Mouse (Mus musculus) intestine, embryonic 15.5 days (tissue): ENCODE data around the gene Poll. TPM values are rescaled to one million over a fixed set of nuclear protein-coding genes. Genes with fewer than 3 reads are reported as not detected.

ENCODE experiments used
- ATAC-seq: fragments of 200-750 bp; cut with Nextera tagmentation; 2 replicates; pipeline ENCODE4 v1.8.0; 2017; ENCODE audit warnings: moderate TSS enrichment, moderate library complexity
- H3K27ac ChIP-seq: fragments of 300-500 bp; sonication (generic); 2 replicates; pipeline ENCODE4 v1.5.1; 2015; ENCODE audit warnings: mild to moderate bottlenecking, inconsistent platforms
- H3K27me3 ChIP-seq: fragments of 300-500 bp; sonication (generic); replicated peaks from 2 replicates; pipeline ENCODE4 v1.6.1; 2015; ENCODE audit warnings: inconsistent platforms
- H3K36me3 ChIP-seq: fragments of 300-500 bp; sonication (generic); 2 replicates; pipeline ENCODE4 v1.6.1; 2015; ENCODE audit warnings: inconsistent platforms
- H3K4me1 ChIP-seq: fragments of 300-500 bp; sonication (generic); replicated peaks from 2 replicates; pipeline ENCODE4 v1.6.1; 2015; ENCODE audit warnings: inconsistent platforms
- H3K4me2 ChIP-seq: fragments of 300-500 bp; sonication (generic); replicated peaks from 2 replicates; pipeline ENCODE4 v1.6.1; 2015; ENCODE audit warnings: mild to moderate bottlenecking, inconsistent platforms
- H3K4me3 ChIP-seq: fragments of 300-500 bp; sonication (generic); replicated peaks from 2 replicates; pipeline ENCODE4 v1.5.1; 2015; ENCODE audit warnings: inconsistent platforms
- H3K9ac ChIP-seq: fragments of 300-500 bp; sonication (generic); 2 replicates; pipeline ENCODE4 v1.6.1; 2015; ENCODE audit warnings: inconsistent platforms
- H3K9me3 ChIP-seq: fragments of 300-500 bp; sonication (generic); 2 replicates; pipeline ENCODE4 v1.6.1; 2016; ENCODE audit warnings: inconsistent platforms
- WGBS: fragments of 180-500 bp; shearing (Covaris S2); methylation state at CpG from one replicate; pipeline ENCODE4 v1.1.7; 2015; 5-methylcytosine and 5-hydroxymethylcytosine counted together
- polyA plus RNA-seq: library from polyadenylated mRNA; unstranded; fragments of >200 nt; fragmentation: Nextera tagmentation; extraction: Ambion mirVana; gene quantifications from 2 replicates; pipeline ENCODE4 v1.2.1, GENCODE M21; 2015

The Poll gene
- polyA plus RNA-seq, 1 experiment from 2014 or later: 13.3 TPM

DNA sequence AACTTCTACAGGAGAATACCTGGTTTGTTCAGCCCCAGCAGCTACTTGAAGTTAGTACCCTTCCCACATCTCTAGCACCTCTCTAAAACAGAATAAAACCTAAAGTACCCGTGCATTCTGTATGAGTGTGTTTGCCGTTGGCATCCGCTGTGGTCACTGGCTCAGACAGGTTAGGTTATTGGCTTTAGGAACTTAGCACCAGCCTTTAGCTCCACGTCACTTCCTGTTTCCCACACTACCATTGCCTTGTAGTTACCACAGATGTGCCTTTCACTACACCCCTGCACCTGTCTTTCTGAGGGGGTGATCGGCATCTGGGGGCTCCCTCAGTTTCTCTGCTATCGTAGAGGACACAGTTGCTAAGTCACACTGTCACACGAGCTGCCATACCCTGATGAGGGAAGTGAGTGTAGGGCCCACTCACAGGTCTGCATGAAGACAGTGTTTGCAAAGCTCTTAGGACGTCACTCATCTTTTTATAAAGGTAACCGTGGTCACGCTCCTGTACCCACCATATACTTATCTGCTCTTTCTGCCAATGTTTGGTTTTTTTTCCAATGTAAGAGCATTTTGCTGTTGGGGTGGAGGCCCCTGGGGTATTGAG is 32.3 kb downstream of the Poll start:
- Histone ChIP-seq H3K36me3 (0 out of 2 replicates have a peak, but pooled peaks cover 8% of the 10 kb centered on the region), H3K27ac (no peak overlapping the region), H3K9ac (no peak overlapping the region), H3K4me2 (no peak overlapping the region), H3K4me3 (no peak overlapping the region), H3K9me3 (no peaks in the 10 kb centered on the region), H3K27me3 (no peaks in the 10 kb centered on the region), H3K4me1 (no peaks in the 10 kb centered on the region)
- 87% methylated on average over 10 of the region's 10 CpGs for WGBS
- no peak for ATAC-seq

DNA sequence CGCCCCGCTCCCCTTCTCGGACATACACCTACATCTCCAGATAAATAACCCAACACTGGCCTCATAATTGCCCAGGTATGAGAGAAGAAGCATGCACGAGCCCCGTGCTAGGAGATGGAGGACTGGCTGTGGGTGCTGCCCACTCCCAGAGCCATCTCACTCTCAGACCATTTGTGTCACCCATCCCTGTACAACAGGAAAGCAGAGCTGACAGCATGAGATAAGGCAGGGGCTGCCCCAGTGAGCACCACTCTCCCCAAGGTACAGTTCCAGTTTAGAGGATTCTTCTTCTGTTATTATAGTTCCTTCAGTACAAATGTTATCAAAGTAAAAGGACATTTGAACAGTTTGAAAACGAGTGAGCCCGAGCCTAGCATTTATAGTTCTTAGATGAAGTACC is 32.9 kb downstream of the Poll start:
- 85% methylated on average over 7 of the region's 7 CpGs for WGBS
- Histone ChIP-seq H3K4me2 (no peak overlapping the region), H3K4me1 (no peaks in the 10 kb centered on the region), H3K27me3 (no peaks in the 10 kb centered on the region), H3K4me3 (no peak overlapping the region), H3K9me3 (no peaks in the 10 kb centered on the region), H3K27ac (no peak overlapping the region), H3K9ac (no peak overlapping the region), H3K36me3 (0 out of 2 replicates have a peak, but pooled peaks cover 8% of the 10 kb centered on the region)
- ATAC-seq: no peak

DNA sequence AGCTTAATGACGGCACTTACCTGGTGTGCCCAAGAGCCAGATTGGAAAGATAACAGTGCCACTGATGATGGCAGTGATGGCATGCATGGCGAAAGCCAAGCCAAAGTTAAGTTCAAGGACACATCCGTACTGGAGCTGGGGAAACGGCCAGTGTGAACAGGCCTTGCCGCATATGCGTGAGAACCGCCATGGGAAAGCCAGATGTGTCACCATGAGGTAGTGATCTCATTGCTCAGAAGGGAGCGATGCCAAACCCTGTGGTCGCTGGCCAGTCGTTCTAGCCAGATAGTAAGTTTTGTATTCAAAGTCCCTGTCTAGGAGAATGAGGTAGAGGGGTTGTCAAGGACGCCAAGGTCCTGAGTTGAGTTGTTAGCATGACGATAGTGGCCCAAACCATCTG is 44.1 kb downstream of the Poll start:
- no peak overlapping the region for H3K9ac ChIP-seq
- WGBS: 93% methylated on average over 12 of the region's 12 CpGs
- no peaks in the 10 kb centered on the region for H3K4me1 ChIP-seq
- H3K4me3 ChIP-seq: no peak overlapping the region
- 0 out of 2 replicates have a peak, but pooled peaks cover 15% of the 10 kb centered on the region for H3K36me3 ChIP-seq
- no peak overlapping the region for H3K4me2 ChIP-seq
- H3K27me3 ChIP-seq: no peaks in the 10 kb centered on the region
- no peaks in the 10 kb centered on the region for H3K9me3 ChIP-seq
- no peak overlapping the region for H3K27ac ChIP-seq
- ATAC-seq: no peak

DNA sequence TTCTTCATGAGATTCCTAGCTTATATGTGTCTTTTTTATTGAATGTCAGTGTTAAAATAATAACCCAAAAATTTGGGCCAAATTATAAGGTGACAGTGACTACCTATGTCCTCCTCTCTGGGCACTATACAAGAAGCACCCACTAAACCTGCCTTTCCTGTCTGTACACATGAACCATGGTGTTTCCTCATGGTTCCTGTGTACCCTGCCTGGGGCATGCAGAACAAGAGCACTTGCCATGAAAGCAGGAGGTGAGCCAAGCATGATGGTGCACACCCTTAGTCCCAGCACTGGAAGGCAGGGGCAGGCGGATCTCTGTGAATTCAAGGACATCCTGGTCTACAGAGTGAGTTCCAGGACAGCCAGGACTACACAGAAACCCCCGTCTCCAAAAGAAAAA is 45.0 kb downstream of the Poll start:
- no peaks in the 10 kb centered on the region for H3K9me3 ChIP-seq
- no peaks in the 10 kb centered on the region for H3K27me3 ChIP-seq
- 94% methylated on average over 2 of the region's 2 CpGs for WGBS
- H3K4me1 ChIP-seq: no peaks in the 10 kb centered on the region
- 0 out of 2 replicates have a peak, but pooled peaks cover 11% of the 10 kb centered on the region for H3K36me3 ChIP-seq
- no peak overlapping the region for H3K27ac ChIP-seq
- no peak overlapping the region for H3K4me3 ChIP-seq
- no peak overlapping the region for H3K9ac ChIP-seq
- ATAC-seq: no peak
- no peak overlapping the region for H3K4me2 ChIP-seq

DNA sequence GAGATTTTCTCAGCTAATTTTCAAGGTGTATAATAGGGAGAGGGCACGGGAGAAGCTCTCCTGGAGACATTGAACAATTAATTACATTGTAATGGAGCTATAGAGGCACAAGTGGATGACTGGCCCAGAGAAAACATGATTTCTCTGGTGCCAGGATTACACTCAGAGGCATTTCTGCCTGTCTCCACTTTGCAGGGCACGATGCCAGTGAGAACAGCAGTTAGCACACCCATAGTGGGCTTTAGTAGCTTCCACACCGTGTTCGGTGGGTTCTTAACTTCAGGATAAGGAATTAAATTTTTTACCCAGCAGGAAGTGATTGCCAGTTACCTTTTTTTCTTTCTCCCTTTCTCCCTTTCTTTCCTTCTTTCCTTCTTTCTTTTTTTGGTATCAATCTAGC is 48.9 kb downstream of the Poll start:
- ATAC-seq: no peak
- no peak overlapping the region for H3K27ac ChIP-seq
- H3K9ac ChIP-seq: no peak overlapping the region
- H3K9me3 ChIP-seq: no peaks in the 10 kb centered on the region
- no peak overlapping the region for H3K4me3 ChIP-seq
- H3K4me2 ChIP-seq: no peak overlapping the region
- H3K36me3 ChIP-seq: 0 out of 2 replicates have a peak, but pooled peaks cover 4% of the 10 kb centered on the region
- H3K4me1 ChIP-seq: no peaks in the 10 kb centered on the region
- 83% methylated on average over 4 of the region's 4 CpGs for WGBS
- H3K27me3 ChIP-seq: no peaks in the 10 kb centered on the region

DNA sequence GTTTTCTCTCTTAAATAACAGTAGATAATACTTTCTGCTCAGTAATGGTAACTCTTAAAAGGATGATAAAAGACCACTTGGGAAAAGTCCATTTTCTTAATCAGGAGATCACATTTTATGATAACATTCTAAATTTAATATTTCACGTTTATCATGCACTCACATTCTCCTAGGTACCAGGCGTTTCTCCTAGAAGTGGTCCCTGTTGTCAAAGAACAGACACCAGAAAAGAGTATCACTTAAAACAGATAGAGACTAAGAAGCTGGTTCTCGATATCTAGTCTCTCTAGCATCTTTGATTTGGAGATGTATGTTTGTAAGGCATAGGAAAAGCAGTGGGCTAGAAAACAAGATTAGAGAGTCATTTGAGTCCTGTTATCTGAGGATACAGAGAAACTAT is 49.7 kb downstream of the Poll start:
- Histone ChIP-seq H3K9ac (no peak overlapping the region), H3K27me3 (no peaks in the 10 kb centered on the region), H3K4me3 (no peak overlapping the region), H3K4me2 (no peak overlapping the region), H3K27ac (no peak overlapping the region), H3K36me3 (0 out of 2 replicates have a peak, but pooled peaks cover 4% of the 10 kb centered on the region), H3K9me3 (no peaks in the 10 kb centered on the region), H3K4me1 (no peaks in the 10 kb centered on the region)
- 83% methylated on average over 3 of the region's 3 CpGs for WGBS
- ATAC-seq: no peak

DNA sequence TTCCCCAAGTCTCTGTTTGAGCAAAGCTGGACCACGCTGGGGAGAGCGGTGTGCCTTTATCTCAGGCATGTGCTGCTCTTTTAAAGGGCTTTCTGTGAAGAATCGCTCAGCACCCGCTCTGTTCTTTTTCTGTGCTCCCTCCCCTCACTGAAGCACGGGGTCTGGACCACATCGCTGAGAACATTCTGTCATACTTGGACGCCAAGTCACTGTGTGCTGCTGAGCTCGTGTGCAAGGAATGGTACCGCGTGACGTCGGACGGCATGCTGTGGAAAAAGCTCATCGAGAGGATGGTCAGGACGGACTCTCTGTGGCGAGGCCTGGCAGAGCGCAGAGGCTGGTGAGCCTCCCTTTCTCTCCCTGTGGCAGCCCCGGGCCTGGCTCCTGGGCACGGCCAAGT is 52.8 kb downstream of the Poll start:
- no peak for ATAC-seq
- Histone ChIP-seq H3K36me3 (no peaks in the 10 kb centered on the region), H3K4me1 (no peaks in the 10 kb centered on the region), H3K27me3 (no peaks in the 10 kb centered on the region), H3K27ac (no peak overlapping the region), H3K4me3 (no peak overlapping the region), H3K9ac (no peak overlapping the region), H3K9me3 (no peaks in the 10 kb centered on the region), H3K4me2 (no peak overlapping the region)
- 67% methylated on average over 19 of the region's 19 CpGs for WGBS

DNA sequence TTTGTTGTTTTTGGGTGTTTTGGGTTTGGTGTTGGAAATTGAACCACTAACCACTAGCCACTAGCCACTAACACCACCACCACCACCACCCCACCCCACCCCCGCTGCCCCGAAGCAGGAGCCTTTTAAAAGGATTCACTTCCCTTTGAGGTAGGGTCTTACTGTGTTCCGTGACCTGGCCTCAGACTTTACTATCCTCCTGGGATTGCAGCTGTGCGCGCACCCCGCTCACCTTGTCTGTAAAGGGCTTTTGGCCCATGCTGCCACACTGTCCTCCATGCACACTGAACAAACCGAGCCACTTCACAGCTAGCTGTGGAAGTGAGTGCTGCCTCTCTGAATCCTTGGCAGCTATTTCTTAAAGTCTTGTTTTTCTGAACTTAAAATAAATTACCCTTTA is 54.9 kb downstream of the Poll start:
- no peak overlapping the region for H3K9ac ChIP-seq
- H3K4me1 ChIP-seq: no peaks in the 10 kb centered on the region
- no peak for ATAC-seq
- 85% methylated on average over 7 of the region's 7 CpGs for WGBS
- H3K4me2 ChIP-seq: no peak overlapping the region
- no peak overlapping the region for H3K4me3 ChIP-seq
- H3K27me3 ChIP-seq: no peaks in the 10 kb centered on the region
- no peaks in the 10 kb centered on the region for H3K9me3 ChIP-seq
- no peak overlapping the region for H3K27ac ChIP-seq
- no peaks in the 10 kb centered on the region for H3K36me3 ChIP-seq

Other genes with a start within 250 kb of the Poll start
- gene Btrc, start 196.8 kb downstream of the Poll start, polyA plus RNA-seq: 31.8 and 32.7 TPM in 2 replicates
- gene Gm17018, start 84 bp upstream of the Poll start, polyA plus RNA-seq: 36.2 and 38.2 TPM in 2 replicates
- 1.9 and 3.6 TPM in 2 replicates for gene Fbxw4, start 99.8 kb upstream of the Poll start, polyA plus RNA-seq
- gene Fgf8, start 182.4 kb upstream of the Poll start, polyA plus RNA-seq: not detected in 2 replicates
- 13.4 and 14.7 TPM in 2 replicates for gene Npm3, start 189.1 kb upstream of the Poll start, polyA plus RNA-seq
- 36.3 and 36.4 TPM in 2 replicates for gene Mgea5, start 223.3 kb upstream of the Poll start, polyA plus RNA-seq